Mouse (Mus musculus) liver, embryonic 14.5 days (tissue): Measurements from ENCODE around the gene Nfya.

ENCODE experiments used
- CTCF ChIP-seq: IDR thresholded peaks from 2 replicates; pipeline ENCODE4 v1.5.1; 2016; ENCODE audit warnings: antibody characterized with exemption, low read depth, control low read depth
- EP300 ChIP-seq: IDR thresholded peaks from 2 replicates; pipeline ENCODE4 v1.6.1; 2016; ENCODE audit warnings: antibody characterized with exemption, low read depth

DNA sequence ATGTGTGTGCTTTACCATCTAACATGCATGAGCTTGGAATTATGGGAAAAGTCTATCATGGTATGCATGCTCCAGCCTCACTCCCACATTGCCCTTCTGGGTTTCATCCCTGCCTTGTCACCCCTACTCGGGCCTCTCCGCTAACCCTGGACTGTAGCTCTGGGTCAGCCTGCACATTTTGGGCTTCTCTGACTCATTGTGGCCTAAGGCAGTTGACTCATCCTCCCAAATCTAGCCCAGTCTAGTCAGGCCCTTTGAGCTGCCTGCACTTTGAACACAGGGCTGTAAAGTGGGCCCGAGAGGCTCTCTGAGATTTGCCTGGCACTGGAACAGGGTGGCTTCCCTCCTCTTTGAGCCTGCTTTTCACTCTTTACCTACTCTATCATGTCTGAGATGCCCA is 53.9 kb downstream of the Nfya start:
- TF ChIP-seq CTCF (no peak), EP300 (no peak)
